Mouse (Mus musculus): ENCODE measurements around the gene Gm45208.

- TF ChIP-seq POLR2A (IDR thresholded peaks at IDR 0.05; ENCODE audit: borderline replicate concordance, low read depth, low read length) (no peak), CTCF (IDR thresholded peaks at IDR 0.05; ENCODE audit: low read depth, low read length) (no peak)
Measured at GRCm38 (mm10) chrX:7688321-7688720, 33.7 kb upstream of the Gm45208 start.
